Mouse (Mus musculus) fat pad, adult 2 months (tissue): Measurements from ENCODE around the gene Slc39a2.
"Not testable (repeated sequence)": the region's sequence is repeated elsewhere in the genome, so short reads cannot be mapped to it uniquely, and the experiment has no call there.

Experiments
- DNase-seq: peaks from one replicate; pipeline ENCODE4 v3.0.0-alpha.2; 2011; ENCODE audit warnings: low read depth, low spot score; ENCODE audit errors: extremely low read depth

The Slc39a2 gene

DNA sequence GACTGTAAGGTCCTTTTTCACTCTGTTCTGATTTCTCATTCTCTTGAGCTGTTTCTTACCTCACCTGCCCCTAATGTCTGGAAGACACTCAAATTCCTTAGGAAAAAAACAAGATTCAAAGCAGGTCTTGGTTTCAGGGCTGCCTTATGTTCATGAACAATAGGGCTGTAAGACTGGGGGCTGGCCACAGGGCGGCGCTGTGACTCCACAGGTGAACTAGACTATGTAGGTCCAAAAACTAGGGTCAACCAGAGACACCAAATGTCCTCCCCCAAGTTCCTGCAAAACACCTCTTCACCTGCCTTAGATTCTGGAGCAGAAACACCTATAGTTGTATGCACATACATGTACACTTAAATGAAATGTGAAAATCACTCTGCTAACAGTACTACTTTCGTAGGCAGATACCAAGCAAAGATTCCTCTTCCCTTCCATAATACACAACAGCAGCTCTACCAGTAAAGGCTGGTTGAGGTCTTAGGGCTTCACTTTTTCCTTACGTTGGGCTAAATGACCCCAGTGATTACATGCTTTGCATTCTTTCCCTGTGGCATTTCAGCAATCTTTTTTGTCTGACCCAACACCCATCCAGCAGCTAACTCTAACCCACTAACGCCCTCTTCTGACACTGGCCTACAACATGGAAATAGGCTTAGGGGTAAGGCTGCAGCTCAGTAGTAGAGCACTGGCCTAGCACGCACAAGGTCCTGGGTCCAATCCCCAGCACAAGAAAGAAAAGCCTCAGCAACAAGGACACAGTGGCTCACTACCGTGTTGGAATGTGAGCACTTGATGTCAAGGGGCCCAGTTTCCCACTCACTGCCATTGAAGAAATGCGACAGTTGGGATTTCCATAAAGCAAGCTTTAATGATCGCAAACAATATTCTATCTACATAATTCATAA, 10.4 kb downstream of the Slc39a2 start:
- DNase-seq = no peak

- DNase-seq = no peak
Observed at GRCm38 (mm10) chr14:51903782-51904181, 11.1 kb downstream of the Slc39a2 start.

- DNase-seq = no peak
Observed at GRCm38 (mm10) chr14:51904706-51905105, 12.0 kb downstream of the Slc39a2 start.

DNA sequence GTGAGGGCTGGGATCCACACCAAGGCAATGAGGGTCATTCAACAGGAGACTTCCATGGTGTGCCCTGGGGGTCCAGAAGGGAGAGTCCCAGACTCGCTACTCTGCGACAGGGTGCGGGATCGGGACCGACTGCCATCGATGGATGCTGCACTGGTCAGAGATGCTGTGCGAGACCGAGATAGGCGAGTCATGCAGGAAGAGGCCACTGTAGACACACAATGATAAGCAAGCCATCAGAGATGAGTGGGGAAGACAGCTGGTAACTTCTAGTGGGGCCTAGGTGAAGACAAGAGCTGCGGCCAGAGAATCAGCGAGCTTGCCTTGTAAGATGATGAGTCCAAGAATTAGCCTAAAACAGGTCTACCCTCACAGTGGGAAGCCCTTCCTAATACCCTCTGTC, 13.4 kb downstream of the Slc39a2 start:
- DNase-seq = no peak

DNA sequence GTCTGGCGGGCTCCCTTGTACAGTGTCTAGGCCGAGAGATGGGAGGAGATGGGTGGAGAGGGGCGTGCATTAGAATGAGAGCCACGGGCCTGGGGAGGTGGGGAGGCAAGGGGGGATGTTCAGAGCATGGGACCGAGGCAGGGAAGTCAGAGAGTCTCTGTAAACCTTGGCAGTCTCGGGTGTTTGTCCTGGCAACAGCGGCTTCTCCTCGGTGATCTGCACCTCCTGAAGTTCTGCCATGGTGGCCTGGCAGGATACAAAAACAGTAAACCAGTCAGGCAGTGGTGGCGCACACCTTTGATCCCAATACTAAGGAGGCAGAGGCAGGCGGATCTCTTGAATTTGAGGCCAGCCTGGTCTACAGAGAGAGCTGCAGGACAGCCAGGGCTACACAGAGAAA, 18.6 kb downstream of the Slc39a2 start:
- no peak for DNase-seq

DNA sequence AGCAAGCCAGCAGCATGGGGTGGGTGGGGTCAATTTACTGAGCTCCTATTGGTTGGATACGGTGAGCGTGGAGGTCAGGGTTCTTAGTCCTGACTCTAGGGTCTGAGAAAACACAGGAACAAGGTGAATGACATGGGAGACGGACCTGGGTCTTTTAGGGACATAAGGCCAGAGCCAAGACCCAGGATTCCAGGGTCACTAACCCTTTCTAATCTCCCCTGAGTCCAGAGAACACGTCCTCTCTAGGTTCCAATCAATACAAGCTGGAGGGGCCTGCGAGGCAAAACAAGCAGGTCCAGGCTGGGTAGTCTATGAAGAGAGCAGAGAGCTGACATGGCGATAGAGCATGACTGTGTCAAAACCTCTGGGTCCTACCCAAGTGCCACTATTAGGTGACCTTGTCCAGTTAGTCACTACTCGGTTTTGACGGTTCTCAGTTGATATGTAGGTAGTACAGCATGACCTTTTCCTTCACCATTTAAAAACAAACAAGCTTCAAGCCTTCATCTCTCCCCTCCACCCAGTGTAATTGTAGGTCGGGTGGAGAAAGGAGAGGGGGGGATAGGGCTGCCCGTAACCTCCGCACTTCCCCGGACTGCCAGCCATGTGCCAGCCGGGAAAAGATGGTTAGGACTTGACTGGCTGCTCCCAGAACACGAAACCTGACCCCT, 19.8 kb downstream of the Slc39a2 start:
- no peak for DNase-seq

- no peak for DNase-seq
Observed at GRCm38 (mm10) chr14:51913062-51913959, 20.6 kb downstream of the Slc39a2 start.

DNA sequence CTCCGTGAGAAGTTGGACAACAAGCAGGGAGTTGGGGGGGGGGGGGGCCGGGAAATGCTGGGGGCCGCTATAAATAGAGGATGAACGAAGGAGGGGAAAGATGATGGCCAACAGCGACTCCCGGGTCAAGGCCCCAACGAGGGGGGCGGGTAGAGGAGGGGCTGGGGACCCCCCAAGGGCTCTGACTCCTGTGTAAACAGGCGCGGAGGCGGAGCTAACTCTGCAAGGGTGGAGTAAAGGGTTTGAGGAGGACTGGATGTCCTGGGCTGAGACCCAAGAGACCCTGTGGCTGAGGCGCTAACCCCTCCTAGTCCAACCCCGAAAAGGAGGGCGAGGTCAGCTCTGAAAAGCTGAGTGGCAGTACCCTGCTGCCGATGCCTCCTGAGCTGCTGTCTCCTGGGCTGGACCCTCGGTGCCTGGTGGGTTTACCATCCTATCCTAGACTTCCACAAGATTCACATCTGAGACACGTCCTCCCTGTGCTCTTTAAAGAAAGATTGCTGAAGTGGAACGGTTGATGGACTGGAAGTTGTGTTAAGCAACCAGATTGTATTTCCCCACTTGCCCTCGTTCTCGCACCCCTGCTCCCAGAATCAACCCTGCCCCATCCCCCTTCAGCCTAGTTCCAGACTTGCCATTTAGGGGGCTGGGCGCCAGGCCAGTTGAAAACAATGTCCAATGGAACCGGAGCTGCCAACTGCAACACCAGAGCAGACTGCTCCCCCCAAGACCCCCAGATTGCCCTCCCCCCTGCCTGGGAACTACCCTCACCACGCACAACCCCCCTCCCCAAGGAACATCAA, 21.5 kb downstream of the Slc39a2 start, which contains the start of gene Ndrg2:
Ndrg2 (minus strand) TSS at position 199 of the 803 bp plus-strand sequence.
- no peak for DNase-seq

DNA sequence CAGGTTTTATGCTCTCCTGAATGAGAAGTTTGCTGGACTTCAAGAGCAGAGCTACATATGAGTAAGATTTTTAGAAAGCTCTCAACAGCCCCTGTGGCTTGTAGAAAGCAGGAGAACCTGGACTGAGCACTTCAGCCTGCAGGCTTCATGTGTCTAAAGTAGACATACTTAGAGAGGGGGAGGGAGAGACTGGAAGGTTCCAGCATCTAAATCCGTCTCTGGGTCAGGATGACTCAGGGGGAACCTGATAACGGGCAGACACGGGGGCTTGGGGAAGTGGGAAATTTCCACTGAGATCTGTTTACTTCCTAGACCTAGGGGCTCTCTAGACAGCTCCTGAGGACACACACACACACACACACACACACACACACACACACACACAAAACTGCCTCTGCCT, 22.3 kb downstream of the Slc39a2 start:
- DNase-seq = no peak

DNA sequence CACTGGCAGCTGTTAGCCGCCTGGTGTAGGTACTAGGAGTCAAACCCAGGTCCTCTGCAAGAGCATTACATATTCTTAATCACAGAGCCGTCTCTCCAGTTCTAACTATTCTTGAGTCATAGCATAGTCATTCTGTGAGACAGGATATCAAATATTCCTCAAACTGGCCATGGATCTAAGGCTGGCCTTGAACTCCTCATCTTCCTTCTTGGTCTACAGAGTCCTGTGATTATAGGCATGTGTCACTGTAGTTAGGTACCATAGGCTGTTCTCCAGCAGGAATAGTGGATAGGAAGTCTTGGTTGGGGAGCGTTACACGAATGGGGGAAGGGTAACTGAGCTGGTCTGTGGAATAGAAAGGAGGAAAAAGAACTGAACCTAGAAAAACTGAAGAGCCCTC, 23.9 kb downstream of the Slc39a2 start:
- no peak for DNase-seq

- no peak for DNase-seq
Observed at GRCm38 (mm10) chr14:51918125-51918524, 25.4 kb downstream of the Slc39a2 start, which contains the start of gene Tppp2. Gene Tppp2, plus strand, starts transcription at chr14:51918425.

DNA sequence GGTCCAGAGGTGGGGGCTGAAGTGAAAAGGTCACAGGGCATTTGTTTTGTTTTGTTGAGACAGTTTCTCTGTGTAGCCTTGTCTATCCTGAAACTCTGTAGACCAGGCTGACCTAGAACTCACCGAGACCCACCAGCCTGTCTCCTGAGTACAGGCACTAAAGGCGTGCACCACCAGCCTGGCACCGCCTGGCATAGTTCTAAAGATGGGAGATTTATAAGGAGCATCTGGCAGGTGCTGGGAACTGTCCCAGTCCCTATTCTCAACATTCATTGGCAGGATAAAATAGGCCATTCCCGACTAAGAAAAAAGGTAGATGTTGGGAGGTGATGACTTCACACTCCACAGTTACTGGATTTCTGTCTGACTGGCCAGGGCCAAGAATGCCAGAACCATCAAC, 26.3 kb downstream of the Slc39a2 start:
- no peak for DNase-seq

GRCm38 (mm10) chr14:51921759-51922570, 29.3 kb downstream of the Slc39a2 start:
- no peak for DNase-seq

DNA sequence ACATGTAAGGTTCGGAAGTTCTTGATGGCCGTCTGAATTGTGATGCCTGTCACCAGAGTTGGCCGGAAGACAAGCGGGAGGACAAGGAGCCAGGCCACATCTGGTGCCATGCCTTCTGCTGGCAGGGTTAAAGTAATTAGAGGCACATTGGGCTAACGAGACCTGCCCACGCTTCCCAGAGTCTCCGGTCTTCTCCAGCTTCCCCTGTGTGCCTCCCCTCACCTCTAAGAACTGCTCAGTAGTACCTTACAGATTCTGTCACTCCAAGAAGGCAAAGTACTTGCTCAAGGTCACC, 29.8 kb downstream of the Slc39a2 start, which contains the start of gene Rnase13:
Rnase13 (minus strand) TSS at position 203 of the 295 bp plus-strand sequence.
- no peak for DNase-seq

DNA sequence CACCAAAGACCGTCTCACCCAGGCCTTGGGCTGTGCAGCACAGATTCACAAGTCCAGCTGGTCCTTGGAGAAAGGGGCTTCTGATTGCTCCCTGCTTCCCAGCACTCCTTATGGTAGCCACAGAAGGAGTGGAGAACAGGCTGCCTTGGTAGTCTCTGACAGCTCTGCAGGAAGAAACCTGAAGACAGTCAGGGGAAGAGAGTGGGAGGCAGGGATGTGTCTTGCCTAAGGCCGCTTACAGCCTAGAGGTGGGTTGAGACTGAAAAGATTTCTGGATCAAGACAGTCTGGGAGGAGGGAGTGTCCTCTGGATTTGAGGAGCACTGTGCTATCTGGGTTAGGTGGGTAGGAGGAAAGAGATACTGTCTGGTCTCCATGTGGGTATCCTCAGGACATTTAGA, 30.2 kb downstream of the Slc39a2 start:
- no peak for DNase-seq

- no peak for DNase-seq
Observed at GRCm38 (mm10) chr14:51923492-51923891, 30.8 kb downstream of the Slc39a2 start.

- not testable (repeated sequence) for DNase-seq
Observed at GRCm38 (mm10) chr14:51926930-51927329, 34.2 kb downstream of the Slc39a2 start.

DNA sequence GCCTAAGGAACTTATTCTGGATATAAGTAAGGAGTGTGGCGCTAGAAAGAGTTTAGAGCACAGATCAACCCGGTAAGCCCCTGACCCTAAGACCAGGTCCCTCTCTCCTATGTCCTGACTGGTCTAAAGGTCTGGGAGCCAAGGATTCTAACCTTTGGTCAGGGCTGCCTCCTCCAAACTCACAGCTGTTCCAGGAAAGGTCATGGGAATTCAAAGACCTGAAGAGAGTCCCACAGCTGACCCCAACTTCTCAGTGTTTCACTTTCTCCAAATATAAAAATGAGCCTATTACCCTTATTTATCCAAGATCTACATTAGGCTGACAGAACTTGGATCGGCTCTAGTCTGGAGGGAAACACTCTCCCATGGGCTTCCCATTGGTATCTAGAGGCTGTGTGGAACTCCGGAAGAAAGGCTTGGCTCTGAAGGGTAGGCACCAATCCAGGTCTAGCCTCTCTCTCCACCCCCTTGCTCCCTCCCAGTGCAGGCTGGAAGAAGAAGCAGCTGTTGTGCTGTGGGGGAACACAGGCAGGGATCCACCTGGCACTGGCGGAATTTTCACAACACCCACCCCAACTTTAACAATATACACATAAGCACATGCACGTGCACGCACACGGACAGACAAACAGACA, 36.7 kb downstream of the Slc39a2 start:
- no peak for DNase-seq

DNA sequence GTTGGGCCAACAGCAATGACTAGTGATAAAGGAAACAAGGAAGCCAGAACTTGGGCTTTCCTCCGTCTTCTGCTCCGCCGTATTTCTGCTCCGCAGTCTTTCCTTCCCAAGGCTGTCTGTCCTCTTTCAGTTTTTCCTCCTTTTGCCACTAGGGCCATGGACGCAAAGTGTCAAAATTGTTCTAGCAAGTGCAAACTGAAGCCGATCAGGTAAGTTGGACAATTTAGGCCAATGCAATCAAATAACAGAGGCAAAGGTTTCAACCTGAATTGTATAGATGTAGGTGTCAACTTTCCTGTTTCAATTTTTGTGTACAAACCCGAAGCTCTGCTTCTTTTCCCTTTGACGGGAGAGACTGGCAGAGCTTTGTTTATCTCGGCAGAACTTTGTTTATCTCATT, 37.3 kb downstream of the Slc39a2 start:
- DNase-seq = no peak
